Mouse (Mus musculus) stomach, embryonic 16.5 days (tissue): ENCODE data around the gene Pias4. TPM values are rescaled to one million over a fixed set of nuclear protein-coding genes. Genes with fewer than 3 reads are reported as not detected.

Experiments used
- ATAC-seq: fragments of 200-750 bp; cut with Nextera tagmentation; 2 replicates; pipeline ENCODE4 v1.8.0; 2017; ENCODE audit warnings: moderate number of reproducible peaks, moderate TSS enrichment; ENCODE audit not compliant: insufficient read depth, low FRiP score
- H3K27ac ChIP-seq: fragments of 300-500 bp; sonication (generic); 2 replicates; pipeline ENCODE4 v1.5.1; 2014; ENCODE audit warnings: low read length
- H3K27me3 ChIP-seq: fragments of 300-500 bp; sonication (generic); 2 replicates; pipeline ENCODE4 v1.6.1; 2014; ENCODE audit warnings: low read length, control low read depth, mixed read lengths; ENCODE audit not compliant: control insufficient read depth, insufficient read depth
- H3K36me3 ChIP-seq: fragments of 300-500 bp; sonication (generic); 2 replicates; pipeline ENCODE4 v1.6.1; 2014; ENCODE audit warnings: low read length; ENCODE audit not compliant: control insufficient read depth, insufficient read depth
- H3K4me1 ChIP-seq: fragments of 300-500 bp; sonication (generic); 2 replicates; pipeline ENCODE4 v1.6.1; 2014; ENCODE audit warnings: low read length, control low read depth, mixed read lengths; ENCODE audit not compliant: control insufficient read depth, insufficient read depth
- H3K4me2 ChIP-seq: fragments of 300-500 bp; sonication (generic); 2 replicates; pipeline ENCODE4 v1.6.1; 2014; ENCODE audit warnings: low read depth, low read length, mixed read lengths
- H3K4me3 ChIP-seq: fragments of 300-500 bp; sonication (generic); replicated peaks from 2 replicates; pipeline ENCODE4 v1.5.1; 2014; ENCODE audit warnings: mild to moderate bottlenecking, low read length
- H3K9ac ChIP-seq: fragments of 300-500 bp; sonication (generic); 2 replicates; pipeline ENCODE4 v1.6.1; 2014; ENCODE audit warnings: low read length
- H3K9me3 ChIP-seq: fragments of 300-500 bp; sonication (generic); replicated peaks from 2 replicates; pipeline ENCODE4 v1.6.1; 2016; ENCODE audit warnings: low read length, control low read depth; ENCODE audit not compliant: control insufficient read depth
- WGBS: fragments of 180-500 bp; shearing (Covaris S2); extraction: QIAGEN DNeasy Blood & Tissue Kit; methylation state at CpG from one replicate; pipeline ENCODE4 v1.1.7; 2014; 5-methylcytosine and 5-hydroxymethylcytosine counted together
- polyA plus RNA-seq: library from polyadenylated mRNA; unstranded; fragments of >200 nt; fragmentation: Nextera tagmentation; extraction: Ambion mirVana; gene quantifications from 2 replicates; pipeline ENCODE4 v1.2.1, GENCODE M21; 2015

Pias4 gene
- polyA plus RNA-seq, 1 experiment from 2014 or later = 34.8 TPM

GRCm38 (mm10) chr10:81139529-81139846 is 28.2 kb downstream of the Pias4 start:
- peaks cover 12% of the 10 kb centered on the region for H3K36me3 ChIP-seq
- H3K27me3 ChIP-seq = no peaks in the 10 kb centered on the region
- peaks cover 55% of the 10 kb centered on the region for H3K4me1 ChIP-seq
- peak overlapping the region; percentile 89 for H3K4me3 ChIP-seq
- H3K4me2 ChIP-seq = peak overlapping the region; percentile 98
- H3K9me3 ChIP-seq = no peaks in the 10 kb centered on the region
- peak overlapping the region; percentile 94 for H3K27ac ChIP-seq
- no peak for ATAC-seq
- WGBS = 66% methylated on average over 4 of the region's 4 CpGs
- H3K9ac ChIP-seq = peak overlapping the region; percentile 91

- Histone ChIP-seq H3K27ac (peak overlapping the region; percentile 94), H3K9me3 (no peaks in the 10 kb centered on the region), H3K27me3 (no peaks in the 10 kb centered on the region; the same call in 1 of the 2 replicates), H3K9ac (peak overlapping the region; percentile 91), H3K4me2 (peak overlapping the region; percentile 98), H3K4me1 (peaks cover 58% of the 10 kb centered on the region), H3K36me3 (peaks cover 7% of the 10 kb centered on the region), H3K4me3 (peak overlapping the region; percentile 89)
- no peak for ATAC-seq
- WGBS = 51% methylated on average over 11 of the region's 11 CpGs
These were observed 28.7 kb downstream of the Pias4 start for GRCm38 (mm10) chr10:81138821-81139528.

DNA sequence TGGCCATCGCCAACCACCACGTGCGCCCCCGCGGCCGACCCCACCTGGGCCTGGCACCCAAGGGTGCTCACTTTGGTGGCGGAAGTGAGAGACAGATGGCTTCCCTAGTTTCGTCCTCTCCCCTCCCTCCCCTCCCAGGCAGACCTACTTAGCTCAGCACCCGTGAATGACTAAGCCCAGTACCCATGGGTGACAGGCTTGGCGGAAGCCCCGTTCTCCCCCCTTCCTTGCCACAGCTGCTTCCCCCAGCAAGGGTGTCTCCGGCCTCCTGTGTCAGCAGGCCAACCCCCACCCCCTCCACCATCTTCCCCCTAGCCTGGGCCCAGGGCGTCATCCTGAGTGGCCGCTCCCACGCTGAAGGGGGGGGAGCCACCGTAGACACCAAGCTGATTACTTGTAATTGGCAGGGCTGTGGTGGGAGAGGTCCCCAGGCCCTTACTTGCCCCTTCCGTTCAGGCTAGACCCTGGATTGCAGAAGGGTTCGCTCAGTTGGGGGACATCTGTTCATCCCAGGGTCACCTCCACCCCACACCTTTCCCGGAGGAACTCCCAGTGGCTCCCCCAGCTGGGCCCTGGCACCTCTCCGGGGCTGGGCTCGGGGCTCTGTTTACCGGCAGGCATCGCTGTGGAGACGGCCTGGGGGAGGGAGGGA is 29.5 kb downstream of the Pias4 start:
- H3K4me1 ChIP-seq = peaks cover 61% of the 10 kb centered on the region
- H3K4me2 ChIP-seq = peak overlapping the region; percentile 98
- no peaks in the 10 kb centered on the region; the same call in 1 of the 2 replicates for H3K27me3 ChIP-seq
- H3K9me3 ChIP-seq = no peaks in the 10 kb centered on the region
- 0% methylated on average over 24 of the region's 24 CpGs for WGBS
- peak overlapping the region; percentile 94 for H3K27ac ChIP-seq
- H3K36me3 ChIP-seq = no peaks in the 10 kb centered on the region; the same call in 1 of the 2 replicates
- ATAC-seq = no peak
- H3K4me3 ChIP-seq = peak overlapping the region; percentile 89
- H3K9ac ChIP-seq = peak overlapping the region; percentile 91

GRCm38 (mm10) chr10:81137252-81138130 is 30.2 kb downstream of the Pias4 start:
- ATAC-seq = peak; percentile 90
- Histone ChIP-seq H3K36me3 (no peaks in the 10 kb centered on the region; the same call in 1 of the 2 replicates), H3K4me2 (peak overlapping the region; percentile 98), H3K4me3 (peak overlapping the region; percentile 96), H3K27ac (peak overlapping the region; percentile 100), H3K4me1 (peaks cover 56% of the 10 kb centered on the region), H3K27me3 (no peaks in the 10 kb centered on the region; the same call in 1 of the 2 replicates), H3K9me3 (no peaks in the 10 kb centered on the region), H3K9ac (peak overlapping the region; percentile 99)
- WGBS = under 1% methylated on average over 74 of the region's 89 CpGs

DNA sequence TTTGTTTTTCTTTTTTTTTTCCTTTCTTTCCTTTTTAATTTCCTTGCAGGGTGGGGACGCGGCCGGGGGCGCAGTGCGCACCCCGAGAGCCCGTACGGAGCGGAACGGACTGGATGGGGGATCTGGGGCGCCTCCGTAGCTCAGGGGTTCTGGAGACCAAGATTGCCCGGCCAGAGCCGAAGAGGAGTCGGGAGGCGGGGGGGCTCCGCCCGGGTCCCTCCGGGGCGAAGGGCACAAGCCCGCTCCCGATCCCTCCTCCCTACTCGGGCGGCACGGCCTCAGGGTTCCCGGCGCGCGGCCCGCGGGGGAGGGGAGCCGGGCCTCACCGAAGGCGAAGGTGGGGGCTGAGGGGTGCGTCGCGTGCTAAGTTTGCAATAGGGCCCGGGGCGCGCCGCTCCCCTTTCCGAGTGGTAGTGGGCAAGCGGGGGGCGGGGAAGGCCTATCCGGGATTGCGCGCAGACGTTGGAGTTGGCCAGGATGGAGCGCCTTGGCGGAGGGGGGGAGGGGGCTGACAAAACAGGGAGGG is 31.0 kb downstream of the Pias4 start:
- H3K9me3 ChIP-seq = no peaks in the 10 kb centered on the region
- no peaks in the 10 kb centered on the region; the same call in 1 of the 2 replicates for H3K36me3 ChIP-seq
- peak; percentile 7 for ATAC-seq
- peaks cover 52% of the 10 kb centered on the region for H3K4me1 ChIP-seq
- H3K4me2 ChIP-seq = peak overlapping the region; percentile 98
- H3K27ac ChIP-seq = peak overlapping the region; percentile 100
- under 1% methylated on average over 45 of the region's 50 CpGs for WGBS
- no peaks in the 10 kb centered on the region; the same call in 1 of the 2 replicates for H3K27me3 ChIP-seq
- H3K9ac ChIP-seq = peak overlapping the region; percentile 99
- peak overlapping the region; percentile 96 for H3K4me3 ChIP-seq

DNA sequence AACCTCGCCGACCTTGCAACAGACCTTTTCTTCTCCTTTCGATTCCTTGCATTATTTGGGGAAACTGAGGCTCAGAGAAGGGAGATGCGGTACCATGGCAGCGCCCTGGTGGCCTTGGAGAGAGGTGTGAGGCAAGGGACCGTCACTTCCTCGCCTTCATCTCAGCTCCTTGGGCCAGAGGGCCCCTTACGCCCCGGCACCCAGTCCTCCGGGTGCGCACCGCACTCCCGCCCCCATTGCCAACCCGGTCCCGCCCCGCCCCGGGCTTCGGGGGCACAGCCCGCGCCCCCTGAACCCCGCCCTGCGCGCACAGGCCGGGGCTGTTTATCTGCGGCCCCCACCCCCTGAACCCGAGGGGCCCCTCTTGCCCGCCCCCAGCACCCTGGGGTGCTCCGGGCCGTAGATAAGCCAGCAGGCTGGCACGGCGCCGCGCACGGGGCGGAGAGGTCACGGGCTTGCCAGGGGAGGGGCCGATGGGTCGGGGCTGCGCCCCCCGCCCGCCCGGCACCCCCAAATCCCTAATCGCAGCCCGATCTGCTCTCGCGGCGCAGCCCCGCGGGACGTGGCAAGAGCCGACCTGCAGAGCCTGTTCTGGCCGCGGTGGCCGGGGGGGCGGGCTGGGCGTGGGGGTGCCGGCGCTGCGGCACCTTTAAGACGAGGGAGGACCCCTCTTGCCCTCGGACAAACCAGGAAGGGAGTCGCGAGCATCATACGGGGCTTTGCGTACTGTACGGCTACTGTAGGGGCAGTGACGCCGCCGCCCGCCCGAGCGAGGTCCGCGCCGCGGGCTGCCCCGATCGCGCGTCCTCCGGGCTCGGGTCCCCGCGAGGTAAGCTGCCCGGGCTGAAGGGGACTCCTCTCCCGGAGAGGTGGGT is 31.7 kb downstream of the Pias4 start:
- no peaks in the 10 kb centered on the region for H3K9me3 ChIP-seq
- H3K4me3 ChIP-seq = peak overlapping the region; percentile 96
- peak; percentile 52 for ATAC-seq
- no peaks in the 10 kb centered on the region; the same call in 1 of the 2 replicates for H3K36me3 ChIP-seq
- peak overlapping the region; percentile 99 for H3K9ac ChIP-seq
- under 1% methylated on average over 83 of the region's 86 CpGs for WGBS
- peak overlapping the region; percentile 98 for H3K4me2 ChIP-seq
- peak overlapping the region; percentile 100 for H3K27ac ChIP-seq
- H3K4me1 ChIP-seq = peaks cover 45% of the 10 kb centered on the region
- no peaks in the 10 kb centered on the region; the same call in 1 of the 2 replicates for H3K27me3 ChIP-seq

- H3K9ac ChIP-seq = peak within 1 kb of the TSS; percentile 99
- ATAC-seq = no peak
- 3% methylated on average over 41 of the region's 41 CpGs for WGBS
These were observed 32.6 kb downstream of the Pias4 start, which contains the start of gene Zbtb7a for GRCm38 (mm10) chr10:81134966-81135681. Gene Zbtb7a (plus strand): TSS chr10:81135220.

More at GRCm38 (mm10) chr10:81134966-81135681, 32.6 kb downstream of the Pias4 start, which contains the start of gene Zbtb7a:
- Histone ChIP-seq H3K4me3 (peak within 1 kb of the TSS; percentile 96), H3K27ac (peak within 1 kb of the TSS; percentile 100), H3K9me3 (no peaks in the 10 kb centered on the region), H3K4me1 (peaks cover 37% of the 10 kb centered on the region), H3K36me3 (no peaks in the 10 kb centered on the region), H3K27me3 (no peaks in the 10 kb centered on the region; the same call in 1 of the 2 replicates), H3K4me2 (peak within 1 kb of the TSS; percentile 98)
